Mouse (Mus musculus): ENCODE results near the gene Ttc22. TPM values are rescaled to one million over a fixed set of nuclear protein-coding genes. Genes with fewer than 3 reads are reported as not detected.

Gene Ttc22
- polyA plus RNA-seq, 1 experiment from 2014 or later = 2.2 TPM

- H3K9me3 ChIP-seq = no peaks in the 10 kb centered on the region
- H3K27me3 ChIP-seq = peaks cover 30% of the 10 kb centered on the region
- ATAC-seq = no peak
Measured at GRCm38 (mm10) chr4:106618898-106619297, 3.3 kb upstream of the Ttc22 start.

GRCm38 (mm10) chr4:106621428-106621827, 804 bp upstream of the Ttc22 start:
- peaks cover 43% of the 10 kb centered on the region for H3K27me3 ChIP-seq
- no peak overlapping the region for H3K4me2 ChIP-seq (replicated peaks)
- H3K4me1 ChIP-seq (replicated peaks) = peaks cover 14% of the 10 kb centered on the region
- no peaks in the 10 kb centered on the region for H3K36me3 ChIP-seq
- 74% methylated on average over 3 of the region's 3 CpGs for WGBS
- ATAC-seq = no peak
- H3K4me3 ChIP-seq (replicated peaks) = no peak overlapping the region
- H3K9ac ChIP-seq (replicated peaks) = no peak overlapping the region
- no peak overlapping the region for H3K27ac ChIP-seq
- H3K9me3 ChIP-seq = no peaks in the 10 kb centered on the region

More at GRCm38 (mm10) chr4:106618898-106619297, 3.3 kb upstream of the Ttc22 start:
- Histone ChIP-seq H3K27ac (no peak overlapping the region), H3K4me3 (replicated peaks) (no peak overlapping the region), H3K4me1 (replicated peaks) (peaks cover 12% of the 10 kb centered on the region), H3K9ac (replicated peaks) (no peak overlapping the region), H3K4me2 (replicated peaks) (no peak overlapping the region), H3K36me3 (no peaks in the 10 kb centered on the region)
- 87% methylated on average over 4 of the region's 4 CpGs for WGBS

- Histone ChIP-seq H3K4me2 (replicated peaks) (no peak overlapping the region), H3K27me3 (peaks cover 48% of the 10 kb centered on the region), H3K9me3 (no peaks in the 10 kb centered on the region), H3K9ac (replicated peaks) (no peak overlapping the region), H3K36me3 (no peaks in the 10 kb centered on the region), H3K4me1 (replicated peaks) (0 out of 2 replicates have a peak, but pooled peaks cover 6% of the 10 kb centered on the region), H3K4me3 (replicated peaks) (no peak overlapping the region), H3K27ac (no peak overlapping the region)
- no peak for ATAC-seq
- 29% methylated on average over 28 of the region's 28 CpGs for WGBS
Measured at GRCm38 (mm10) chr4:106622712-106623111, 480 bp downstream of the Ttc22 start.

GRCm38 (mm10) chr4:106624271-106624670, 2.0 kb downstream of the Ttc22 start:
- H3K27ac ChIP-seq = no peak overlapping the region
- no peak overlapping the region for H3K4me3 ChIP-seq (replicated peaks)
- no peaks in the 10 kb centered on the region for H3K36me3 ChIP-seq
- H3K4me2 ChIP-seq (replicated peaks) = no peak overlapping the region
- WGBS = 90% methylated on average over 10 of the region's 10 CpGs
- no peaks in the 10 kb centered on the region for H3K9me3 ChIP-seq
- no peak for ATAC-seq
- peaks cover 44% of the 10 kb centered on the region for H3K27me3 ChIP-seq
- H3K9ac ChIP-seq (replicated peaks) = no peak overlapping the region
- 0 out of 2 replicates have a peak, but pooled peaks cover 5% of the 10 kb centered on the region for H3K4me1 ChIP-seq (replicated peaks)

- 83% methylated on average over 5 of the region's 5 CpGs for WGBS
- no peak overlapping the region for H3K4me3 ChIP-seq (replicated peaks)
- H3K27ac ChIP-seq = no peak overlapping the region
- no peak overlapping the region for H3K9ac ChIP-seq (replicated peaks)
- H3K9me3 ChIP-seq = no peaks in the 10 kb centered on the region
- no peak overlapping the region for H3K4me2 ChIP-seq (replicated peaks)
- H3K27me3 ChIP-seq = peaks cover 33% of the 10 kb centered on the region
- no peak for ATAC-seq
- H3K4me1 ChIP-seq (replicated peaks) = peaks cover 21% of the 10 kb centered on the region
- no peaks in the 10 kb centered on the region for H3K36me3 ChIP-seq
Measured at GRCm38 (mm10) chr4:106627809-106628208, 5.6 kb downstream of the Ttc22 start.

- H3K4me2 ChIP-seq (replicated peaks) = no peak overlapping the region
- no peak overlapping the region for H3K9ac ChIP-seq (replicated peaks)
- no peaks in the 10 kb centered on the region for H3K36me3 ChIP-seq
- H3K4me3 ChIP-seq (replicated peaks) = no peak overlapping the region
- 63% methylated on average over 9 of the region's 9 CpGs for WGBS
- H3K4me1 ChIP-seq (replicated peaks) = peaks cover 29% of the 10 kb centered on the region
- H3K9me3 ChIP-seq = no peaks in the 10 kb centered on the region
- no peak for ATAC-seq
- no peak overlapping the region for H3K27ac ChIP-seq
- peaks cover 23% of the 10 kb centered on the region for H3K27me3 ChIP-seq
Measured at GRCm38 (mm10) chr4:106628650-106629360, 6.6 kb downstream of the Ttc22 start.

GRCm38 (mm10) chr4:106629374-106629773, 7.1 kb downstream of the Ttc22 start:
- H3K9me3 ChIP-seq = no peaks in the 10 kb centered on the region
- peaks cover 35% of the 10 kb centered on the region for H3K4me1 ChIP-seq (replicated peaks)
- no peak overlapping the region for H3K9ac ChIP-seq (replicated peaks)
- WGBS = 73% methylated on average over 5 of the region's 5 CpGs
- no peaks in the 10 kb centered on the region for H3K36me3 ChIP-seq
- peaks cover 17% of the 10 kb centered on the region for H3K27me3 ChIP-seq
- no peak overlapping the region for H3K4me2 ChIP-seq (replicated peaks)
- no peak for ATAC-seq
- no peak overlapping the region for H3K27ac ChIP-seq
- no peak overlapping the region for H3K4me3 ChIP-seq (replicated peaks)

GRCm38 (mm10) chr4:106630333-106631220, 8.3 kb downstream of the Ttc22 start:
- Histone ChIP-seq H3K27me3 (peaks cover 9% of the 10 kb centered on the region; the same call in 1 of the 2 replicates), H3K4me3 (replicated peaks) (no peak overlapping the region), H3K4me2 (replicated peaks) (peak overlapping the region; percentile 5; the same call in 1 of the 2 replicates), H3K4me1 (replicated peaks) (peaks cover 38% of the 10 kb centered on the region), H3K36me3 (no peaks in the 10 kb centered on the region), H3K9ac (replicated peaks) (peak overlapping the region; percentile 42), H3K27ac (peak overlapping the region; percentile 74), H3K9me3 (no peaks in the 10 kb centered on the region)
- ATAC-seq = peak; percentile 81
- WGBS = 20% methylated on average over 14 of the region's 14 CpGs

GRCm38 (mm10) chr4:106632313-106632712, 10.1 kb downstream of the Ttc22 start:
- H3K4me3 ChIP-seq (replicated peaks) = no peak overlapping the region
- no peak overlapping the region for H3K4me2 ChIP-seq (replicated peaks)
- H3K36me3 ChIP-seq = no peaks in the 10 kb centered on the region
- no peaks in the 10 kb centered on the region for H3K9me3 ChIP-seq
- 0 out of 2 replicates have a peak overlapping the region, but pooled peaks have one; percentile 87 for H3K27ac ChIP-seq
- no peak for ATAC-seq
- H3K4me1 ChIP-seq (replicated peaks) = peaks cover 35% of the 10 kb centered on the region
- 0 out of 2 replicates have a peak, but pooled peaks cover 7% of the 10 kb centered on the region for H3K27me3 ChIP-seq
- no peak overlapping the region for H3K9ac ChIP-seq (replicated peaks)
- WGBS = 83% methylated on average over 1 of the region's 3 CpGs

GRCm38 (mm10) chr4:106633281-106634085, 11.3 kb downstream of the Ttc22 start:
- Histone ChIP-seq H3K27ac (peak overlapping the region; percentile 87), H3K9ac (replicated peaks) (no peak overlapping the region; the same call in 1 of the 2 replicates), H3K9me3 (no peaks in the 10 kb centered on the region), H3K36me3 (no peaks in the 10 kb centered on the region), H3K27me3 (0 out of 2 replicates have a peak, but pooled peaks cover 4% of the 10 kb centered on the region), H3K4me2 (replicated peaks) (0 out of 2 replicates have a peak overlapping the region, but pooled peaks have one; percentile 21), H3K4me1 (replicated peaks) (peaks cover 35% of the 10 kb centered on the region), H3K4me3 (replicated peaks) (no peak overlapping the region)
- 37% methylated on average over 8 of the region's 8 CpGs for WGBS
- ATAC-seq = peak; percentile 43; the same call in 1 of the 2 replicates

- Histone ChIP-seq H3K27ac (peak overlapping the region; percentile 87), H3K4me1 (replicated peaks) (peaks cover 35% of the 10 kb centered on the region), H3K4me2 (replicated peaks) (0 out of 2 replicates have a peak overlapping the region, but pooled peaks have one; percentile 21), H3K9me3 (no peaks in the 10 kb centered on the region), H3K9ac (replicated peaks) (no peak overlapping the region), H3K4me3 (replicated peaks) (no peak overlapping the region), H3K36me3 (no peaks in the 10 kb centered on the region), H3K27me3 (0 out of 2 replicates have a peak, but pooled peaks cover 4% of the 10 kb centered on the region)
- 0 out of 2 replicates have a peak, but pooled peaks have one; percentile 1 for ATAC-seq
- WGBS = 44% methylated on average over 9 of the region's 9 CpGs
Measured at GRCm38 (mm10) chr4:106634086-106634479, 11.9 kb downstream of the Ttc22 start.

Data from midbrain, embryonic 13.5 days (tissue).